In the genomic region with DNA sequence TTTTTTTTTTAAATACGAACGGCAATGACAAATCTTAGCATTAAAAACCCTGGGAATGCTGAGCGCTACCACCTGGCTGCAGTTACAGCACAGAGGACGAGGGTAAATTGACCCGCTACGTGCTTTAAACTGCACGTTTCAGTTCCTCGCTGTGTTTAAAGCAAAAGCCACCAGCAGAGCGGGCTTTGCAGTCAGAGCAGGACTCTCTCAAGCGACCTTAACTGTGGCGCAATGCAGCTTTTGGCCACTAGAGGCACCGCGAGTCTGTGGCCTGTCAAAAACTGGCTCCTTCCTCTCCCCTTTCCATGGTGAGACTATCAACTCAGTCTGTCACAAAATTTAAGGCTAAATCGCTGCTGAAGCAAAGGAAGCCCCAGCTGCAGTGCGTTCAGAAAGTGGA, we compare ENCODE assay signal across 8 mouse cellular contexts. TPM values are rescaled to one million over a fixed set of nuclear protein-coding genes. Genes with fewer than 3 reads are reported as not detected.
DNase-seq lines count a peak whose midpoint lies in the region; ATAC-seq and TF ChIP-seq lines count a peak whose summit lies in the region.

No protein-coding gene starts in this region.

- no peak for DNase-seq in G1E (ENCODE audit: low spot score)
- peak; percentile 80 to 85 for DNase-seq in cerebellum, adult 18-20 months
- peak; percentile 94 for DNase-seq in forebrain, postnatal 0 days
- peak; percentile 81 for DNase-seq in heart, postnatal 25 days (ENCODE audit: low spot score)
- peak; percentile 96 for DNase-seq in layer of hippocampus, adult 11-12 months (ENCODE audit: low spot score)
- DNase-seq in thymus, adult 2 months, result peak; percentile 45

- H3K9ac ChIP-seq in forebrain, postnatal 0 days, result 0 out of 2 replicates have a peak overlapping the region, but pooled peaks have one; percentile 10
- no peak overlapping the region for H3K9ac ChIP-seq in liver, embryonic 16.5 days (ENCODE audit: low read depth, low read length)
- 0 out of 2 replicates have a peak overlapping the region, but pooled peaks have one; percentile 85 for H3K9ac ChIP-seq in neural tube, embryonic 15.5 days (replicated peaks)

- under 1% methylated on average over 15 of the region's 15 CpGs for WGBS in forebrain, postnatal 0 days
- 1% methylated on average over 15 of the region's 15 CpGs for WGBS in liver, embryonic 16.5 days (ENCODE audit: insufficient replicate concordance)
- WGBS in neural tube, embryonic 15.5 days, result under 1% methylated on average over 15 of the region's 15 CpGs
- WGBS in thymus, adult 2 months, result 2% methylated on average over 15 of the region's 15 CpGs

- 0 out of 2 replicates have a peak, but pooled peaks have one; percentile 22 for TF ChIP-seq CTCF in G1E (IDR thresholded peaks at IDR 0.05; ENCODE audit: low read depth, low read length)
- peak; percentile 98 for TF ChIP-seq CTCF in forebrain, postnatal 0 days (IDR thresholded peaks at IDR 0.05; ENCODE audit: low read depth)
- peak; percentile 72; the same call in 1 of the 2 replicates for TF ChIP-seq CTCF in thymus, adult 2 months (IDR thresholded peaks at IDR 0.05; ENCODE audit: borderline replicate concordance, control insufficient read depth, extremely low read depth, insufficient read depth, low read length, poor library complexity)

- H3K9me3 ChIP-seq in G1E (replicated peaks), result peaks cover 66% of the 10 kb centered on the region
- H3K9me3 ChIP-seq in forebrain, postnatal 0 days (ENCODE audit: low read length), result no peaks in the 10 kb centered on the region
- H3K9me3 ChIP-seq in liver, embryonic 16.5 days (replicated peaks; ENCODE audit: control insufficient read depth, low read length), result no peaks in the 10 kb centered on the region
- H3K9me3 ChIP-seq in neural tube, embryonic 15.5 days (replicated peaks), result no peaks in the 10 kb centered on the region

- H3K4me2 ChIP-seq in forebrain, postnatal 0 days (ENCODE audit: low read depth), result peak overlapping the region; percentile 95
- H3K4me2 ChIP-seq in liver, embryonic 16.5 days (ENCODE audit: low read depth, low read length), result peak overlapping the region; percentile 63
- peak overlapping the region; percentile 95 for H3K4me2 ChIP-seq in neural tube, embryonic 15.5 days

- no peaks in the 10 kb centered on the region for H3K27me3 ChIP-seq in G1E (ENCODE audit: insufficient read depth, low read length)
- no peaks in the 10 kb centered on the region for H3K27me3 ChIP-seq in forebrain, postnatal 0 days (ENCODE audit: insufficient read depth, low read length)
- peaks cover 51% of the 10 kb centered on the region for H3K27me3 ChIP-seq in liver, embryonic 16.5 days (ENCODE audit: control insufficient read depth, insufficient read depth, low read depth, low read length)
- no peaks in the 10 kb centered on the region for H3K27me3 ChIP-seq in neural tube, embryonic 15.5 days (replicated peaks)
- H3K27me3 ChIP-seq in thymus, adult 2 months (ENCODE audit: control insufficient read depth, insufficient read depth, low read length), result no peaks in the 10 kb centered on the region; the same call in 1 of the 2 replicates

- no peak for TF ChIP-seq POLR2A in thymus, adult 2 months (IDR thresholded peaks at IDR 0.05; ENCODE audit: control insufficient read depth, extremely low read depth, insufficient read depth, low read length, poor library complexity)

- no peak overlapping the region; the same call in 1 of the 2 replicates for H3K27ac ChIP-seq in forebrain, postnatal 0 days (ENCODE audit: low read depth, low read length)
- no peak overlapping the region for H3K27ac ChIP-seq in liver, embryonic 16.5 days (ENCODE audit: low read length)
- peak overlapping the region; percentile 72 for H3K27ac ChIP-seq in neural tube, embryonic 15.5 days (replicated peaks)
- peak overlapping the region; percentile 43; the same call in 1 of the 2 replicates for H3K27ac ChIP-seq in thymus, adult 2 months (ENCODE audit: control insufficient read depth, insufficient read depth, low read length)

- H3K4me3 ChIP-seq in G1E (ENCODE audit: low read depth, low read length), result no peak overlapping the region
- peak overlapping the region; percentile 73 for H3K4me3 ChIP-seq in forebrain, postnatal 0 days (ENCODE audit: low read depth, low read length)
- peak overlapping the region; percentile 35 for H3K4me3 ChIP-seq in liver, embryonic 16.5 days (ENCODE audit: low read depth, low read length)
- H3K4me3 ChIP-seq in neural tube, embryonic 15.5 days (replicated peaks), result peak overlapping the region; percentile 78
- peak overlapping the region; percentile 11; the same call in 1 of the 2 replicates for H3K4me3 ChIP-seq in thymus, adult 2 months (ENCODE audit: control insufficient read depth, insufficient read depth, low read length)

- intact Hi-C loops in heart, postnatal 25 days (cut with DNase I), result loop anchor here (2.0 to 10.0 kb wide), 5 partner anchors 226 to 564 kb away; no protein-coding TSS in a partner anchor

- no peak for ATAC-seq in G1E (ENCODE audit: extremely low read depth, insufficient number of reproducible peaks, low FRiP score, poor library complexity, severe bottlenecking)
- ATAC-seq in forebrain, postnatal 0 days, result peak; percentile 11; the same call in 1 of the 2 replicates
- peak; percentile 10; the same call in 1 of the 2 replicates for ATAC-seq in liver, embryonic 16.5 days (ENCODE audit: low read depth)
- ATAC-seq in neural tube, embryonic 15.5 days (ENCODE audit: low FRiP score), result peak; percentile 19; the same call in 1 of the 2 replicates

- no peaks in the 10 kb centered on the region for H3K4me1 ChIP-seq in G1E (ENCODE audit: insufficient read depth, low read depth, low read length)
- no peaks in the 10 kb centered on the region for H3K4me1 ChIP-seq in forebrain, postnatal 0 days (ENCODE audit: insufficient read depth)
- no peaks in the 10 kb centered on the region; the same call in 1 of the 2 replicates for H3K4me1 ChIP-seq in liver, embryonic 16.5 days (ENCODE audit: control insufficient read depth, low read depth, low read length)
- H3K4me1 ChIP-seq in neural tube, embryonic 15.5 days, result peaks cover 34% of the 10 kb centered on the region
- H3K4me1 ChIP-seq in thymus, adult 2 months (replicated peaks; ENCODE audit: control insufficient read depth, insufficient read depth, low read length), result no peaks in the 10 kb centered on the region

- no peaks in the 10 kb centered on the region for H3K36me3 ChIP-seq in G1E (replicated peaks)
- no peaks in the 10 kb centered on the region for H3K36me3 ChIP-seq in forebrain, postnatal 0 days (ENCODE audit: insufficient read depth)
- H3K36me3 ChIP-seq in liver, embryonic 16.5 days (ENCODE audit: control insufficient read depth, insufficient read depth), result no peaks in the 10 kb centered on the region
- no peaks in the 10 kb centered on the region for H3K36me3 ChIP-seq in neural tube, embryonic 15.5 days
- H3K36me3 ChIP-seq in thymus, adult 2 months (ENCODE audit: control insufficient read depth, insufficient read depth, low read length), result no peaks in the 10 kb centered on the region

RNA-seq across cellular contexts. Expression of a gene that starts 1.3 kb away (rescaled TPM):
- not detected in 2 replicates for total RNA-seq in G1E (2014; fragmentation: Nextera tagmentation)
- 0.06 TPM in 1 of 2 replicates, not detected in the other for total RNA-seq in G1E (2017)
- polyA plus RNA-seq in G1E (2012), result not detected in 2 replicates
- total RNA-seq in forebrain, postnatal 0 days (2014; rRNA removed), result 23.5 and 40.9 TPM in 2 replicates
- 22.4 and 23.1 TPM in 2 replicates for polyA plus RNA-seq in forebrain, postnatal 0 days (2015; fragmentation: Nextera tagmentation; extraction: Ambion mirVana)
- 10 to 100 TPM; 31.5 to 32.9 TPM for total RNA-seq in heart, postnatal 25 days (2021)
- 1.2 and 1.9 TPM in 2 replicates for polyA plus RNA-seq in liver, embryonic 16.5 days (2015; fragmentation: Nextera tagmentation; extraction: Ambion mirVana)
- 16.2 and 26.7 TPM in 2 replicates for polyA plus RNA-seq in neural tube, embryonic 15.5 days (2015; fragmentation: Nextera tagmentation; extraction: Ambion mirVana)
- polyA plus RNA-seq in thymus, adult 2 months (2012; rRNA removed), result 58.7 and 66.8 TPM in 2 replicates

Comparison
In these comparisons a context has a peak if more than half of its experiments do, and no peak if none do; other contexts are left out.
1. CTCF ChIP-seq: peak in every context shown above with its lines; median percentile 98 in forebrain, postnatal 0 days; 72 in thymus, adult 2 months; 22 in G1E.
2. H3K27ac ChIP-seq: peak in neural tube, embryonic 15.5 days (single experiment) and thymus, adult 2 months (single experiment); none in forebrain, postnatal 0 days (single experiment) and liver, embryonic 16.5 days (single experiment).
3. Peak in every context shown above with its lines, with median percentiles within 50 percentile points of each other: H3K4me2 ChIP-seq.